ENCODE assay signal across 17 mouse cellular contexts in the genomic region with DNA sequence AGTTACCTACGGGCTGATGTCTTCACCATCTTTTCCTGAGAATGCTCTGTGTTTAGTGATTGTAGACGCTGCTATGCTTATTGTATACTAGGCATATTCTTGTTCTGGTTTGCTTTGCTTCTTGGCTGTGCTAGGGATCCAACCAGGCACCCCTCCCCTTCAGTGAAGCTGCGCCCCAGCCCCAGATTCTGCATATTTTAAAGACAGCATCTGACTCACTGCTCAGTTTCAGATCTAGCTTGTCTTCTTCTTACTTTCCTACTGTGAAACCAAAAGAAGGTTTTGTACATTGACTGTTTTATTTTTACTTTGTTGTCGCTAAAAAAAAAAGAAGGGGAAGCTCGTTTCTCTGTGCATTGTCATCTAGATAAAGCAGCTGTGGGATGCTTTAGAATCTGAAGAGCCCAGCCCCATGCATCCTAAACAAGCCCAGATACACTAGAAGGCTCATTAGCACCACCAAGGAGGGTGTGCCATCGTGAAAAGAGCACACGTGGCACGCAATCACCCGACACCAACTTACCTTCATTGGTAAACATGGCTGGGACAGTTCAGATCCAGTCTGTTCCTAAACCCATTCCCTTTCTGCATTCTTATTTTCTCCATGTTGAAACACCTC.
DNase-seq lines count a peak whose midpoint lies in the region; ATAC-seq and TF ChIP-seq lines count a peak whose summit lies in the region.
"Had no signal": no experiment of that assay in that cellular context is flagged by ENCODE, and none has a peak within 500 bp of the region (broad histone marks: within the 10 kb centered on the region; RNA-seq: fewer than 3 reads in every experiment).

No protein-coding gene starts in this region.

- no peak overlapping the region for H3K4me3 ChIP-seq in forebrain, embryonic 15.5 days
- H3K4me3 ChIP-seq in forebrain, embryonic 12.5 days (replicated peaks), result no peak overlapping the region
- no peak overlapping the region for H3K4me3 ChIP-seq in left cerebral cortex, adult 2 months
- no peak overlapping the region for H3K4me3 ChIP-seq in ES-E14 (ENCODE audit: insufficient read depth in 1 of 2, low read depth in 1 of 2, low read length in 2 of 2, poor library complexity in 1 of 2, severe bottlenecking in 1 of 2)
- H3K4me3 ChIP-seq in cortical plate, adult 2 months (ENCODE audit: insufficient read depth, low read length), result no peak overlapping the region
- no peak overlapping the region for H3K4me3 ChIP-seq in lung, postnatal 0 days (ENCODE audit: low read depth, low read length)
- H3K4me3 ChIP-seq: embryonic facial prominence, embryonic 12.5 days; heart, adult 2 months; heart, embryonic 13.5 days; hindbrain, embryonic 15.5 days had no signal

- no peak overlapping the region for H3K9ac ChIP-seq in forebrain, embryonic 15.5 days (replicated peaks)
- H3K9ac ChIP-seq in forebrain, embryonic 12.5 days, result no peak overlapping the region
- H3K9ac ChIP-seq in ES-E14 (ENCODE audit: insufficient read depth, low read depth, low read length, poor library complexity, severe bottlenecking), result no peak overlapping the region
- H3K9ac ChIP-seq in lung, postnatal 0 days (replicated peaks; ENCODE audit: low read depth), result no peak overlapping the region
- H3K9ac ChIP-seq: embryonic facial prominence, embryonic 12.5 days; heart, embryonic 13.5 days; hindbrain, embryonic 15.5 days had no signal

- no peak for TF ChIP-seq CTCF in left cerebral cortex, adult 2 months (IDR thresholded peaks at IDR 0.05)
- no peak for TF ChIP-seq CTCF in cortical plate, adult 2 months (IDR thresholded peaks at IDR 0.05; ENCODE audit: extremely low read depth, insufficient read depth, low read length)
- TF ChIP-seq CTCF in lung, postnatal 0 days (IDR thresholded peaks at IDR 0.05), result no peak

- ATAC-seq in forebrain, embryonic 15.5 days (replicated peaks), result 0 out of 2 replicates have a peak, but pooled peaks have one; percentile 23
- ATAC-seq in forebrain, embryonic 12.5 days (ENCODE audit: low FRiP score), result no peak
- no peak for ATAC-seq in lung, postnatal 0 days
- ATAC-seq: forebrain, embryonic 14.5 days had no signal

- no peak for TF ChIP-seq EP300 in lung, postnatal 0 days (IDR thresholded peaks at IDR 0.05)

- H3K9me3 ChIP-seq in forebrain, embryonic 15.5 days, result no peaks in the 10 kb centered on the region
- 0 out of 2 replicates have a peak, but pooled peaks cover 4% of the 10 kb centered on the region for H3K9me3 ChIP-seq in forebrain, embryonic 12.5 days
- H3K9me3 ChIP-seq in ES-E14 (ENCODE audit: control insufficient read depth, insufficient read depth, low read depth, low read length), result no peaks in the 10 kb centered on the region
- no peaks in the 10 kb centered on the region for H3K9me3 ChIP-seq in lung, postnatal 0 days (ENCODE audit: low read length)
- H3K9me3 ChIP-seq: embryonic facial prominence, embryonic 12.5 days; heart, embryonic 13.5 days; hindbrain, embryonic 15.5 days had no signal

- no peak for DNase-seq in left cerebral cortex, adult 2 months (ENCODE audit: extremely low spot score in 1 of 2, low spot score in 2 of 2)
- DNase-seq in left cerebral cortex, adult 11 months (ENCODE audit: low spot score), result no peak
- DNase-seq in ES-E14 (ENCODE audit: low read depth, low spot score), result no peak
- DNase-seq in embryo, embryonic 11 days, result no peak
- no peak for DNase-seq in lung, postnatal 0 days (ENCODE audit: low spot score)
- DNase-seq: cerebellum, adult 11-12 months; cerebellum, postnatal 10 days; kidney, adult 2 months had no signal

- no peak overlapping the region for H3K27ac ChIP-seq in forebrain, embryonic 15.5 days (replicated peaks)
- H3K27ac ChIP-seq in forebrain, embryonic 12.5 days, result no peak overlapping the region
- H3K27ac ChIP-seq in left cerebral cortex, adult 2 months, result peak overlapping the region; percentile 69
- H3K27ac ChIP-seq in ES-E14 (ENCODE audit: insufficient read depth, low read depth, low read length, poor library complexity, severe bottlenecking), result peak overlapping the region; percentile 51
- 0 out of 2 replicates have a peak overlapping the region, but pooled peaks have one; percentile 37 for H3K27ac ChIP-seq in cortical plate, adult 2 months (ENCODE audit: insufficient read depth, low read length)
- H3K27ac ChIP-seq in lung, postnatal 0 days (ENCODE audit: low read length), result no peak overlapping the region
- H3K27ac ChIP-seq: embryonic facial prominence, embryonic 12.5 days; heart, adult 2 months; heart, embryonic 13.5 days; hindbrain, embryonic 15.5 days had no signal

- H3K36me3 ChIP-seq in forebrain, embryonic 15.5 days, result no peaks in the 10 kb centered on the region
- H3K36me3 ChIP-seq in forebrain, embryonic 12.5 days (replicated peaks), result no peaks in the 10 kb centered on the region
- no peaks in the 10 kb centered on the region for H3K36me3 ChIP-seq in ES-E14 (ENCODE audit: control insufficient read depth, insufficient read depth, low read length, poor library complexity, severe bottlenecking)
- H3K36me3 ChIP-seq in lung, postnatal 0 days (ENCODE audit: insufficient read depth, low read length), result no peaks in the 10 kb centered on the region
- H3K36me3 ChIP-seq: embryonic facial prominence, embryonic 12.5 days; heart, embryonic 13.5 days; hindbrain, embryonic 15.5 days had no signal

- H3K4me2 ChIP-seq in forebrain, embryonic 15.5 days (replicated peaks), result no peak overlapping the region
- no peak overlapping the region for H3K4me2 ChIP-seq in forebrain, embryonic 12.5 days
- H3K4me2 ChIP-seq in lung, postnatal 0 days (replicated peaks; ENCODE audit: low read depth, low read length), result no peak overlapping the region
- H3K4me2 ChIP-seq: embryonic facial prominence, embryonic 12.5 days; heart, embryonic 13.5 days; hindbrain, embryonic 15.5 days had no signal

- in situ Hi-C loops in ES-E14 (cut with MboI; ENCODE audit: low sequenced_read_pairs in 2 of 2, unreplicated experiment in 2 of 2), result no loop called here

- TF ChIP-seq POLR2A in cortical plate, adult 2 months (IDR thresholded peaks at IDR 0.05; ENCODE audit: extremely low read depth, insufficient read depth, low read length), result no peak

- 51% methylated on average over 9 of the region's 9 CpGs for WGBS in forebrain, embryonic 15.5 days
- WGBS in forebrain, embryonic 12.5 days, result 53% methylated on average over 9 of the region's 9 CpGs
- 76% methylated on average over 9 of the region's 9 CpGs for WGBS in lung, postnatal 0 days

- H3K27me3 ChIP-seq in forebrain, embryonic 15.5 days, result no peaks in the 10 kb centered on the region
- no peaks in the 10 kb centered on the region for H3K27me3 ChIP-seq in forebrain, embryonic 12.5 days
- no peaks in the 10 kb centered on the region for H3K27me3 ChIP-seq in lung, postnatal 0 days (replicated peaks; ENCODE audit: insufficient read depth, low read length)
- H3K27me3 ChIP-seq: CH12.LX; embryonic facial prominence, embryonic 12.5 days; heart, embryonic 13.5 days; hindbrain, embryonic 15.5 days had no signal

- no peaks in the 10 kb centered on the region for H3K4me1 ChIP-seq in forebrain, embryonic 15.5 days
- H3K4me1 ChIP-seq in forebrain, embryonic 12.5 days, result no peaks in the 10 kb centered on the region
- peaks cover 0 to 5% of the 10 kb centered on the region in 2 experiments; a peak in 2 of 4 replicates for H3K4me1 ChIP-seq in ES-E14 (ENCODE audit: control insufficient read depth in 2 of 2, insufficient read depth in 2 of 2, low read length in 2 of 2, poor library complexity in 1 of 2)
- H3K4me1 ChIP-seq in cortical plate, adult 2 months (ENCODE audit: control insufficient read depth, insufficient read depth, low read length), result no peaks in the 10 kb centered on the region; the same call in 1 of the 2 replicates
- no peaks in the 10 kb centered on the region for H3K4me1 ChIP-seq in lung, postnatal 0 days (ENCODE audit: insufficient read depth, low read depth, low read length)
- H3K4me1 ChIP-seq: embryonic facial prominence, embryonic 12.5 days; hindbrain, embryonic 15.5 days had no signal

- intact Hi-C loops in left cerebral cortex, adult 2 months (cut with DNase I), result no loop called here

TF ChIP-seq in ES-E14, 5 proteins besides CTCF, POLR2A, EP300 and RAD21:
- TF ChIP-seq ZNF384 (IDR thresholded peaks at IDR 0.05; ENCODE audit: low read depth, low read length) (peak; percentile 69), HCFC1 (IDR thresholded peaks at IDR 0.05; ENCODE audit: borderline replicate concordance, insufficient read depth, low read length) (no peak)

Comparison
In these comparisons a context has a peak if more than half of its experiments do, and no peak if none do; other contexts are left out.
1. H3K27ac ChIP-seq: peak in left cerebral cortex, adult 2 months (single experiment), ES-E14 (single experiment) and cortical plate, adult 2 months (single experiment); none in forebrain, embryonic 15.5 days (single experiment), forebrain, embryonic 12.5 days (single experiment) and lung, postnatal 0 days (single experiment).